Mouse (Mus musculus) macrophage (primary cell): ENCODE data around the gene Trmt1l. TPM values are rescaled to one million over a fixed set of nuclear protein-coding genes. Genes with fewer than 3 reads are reported as not detected.
A peak's percentile ranks its signal among the peaks of the same experiment; 100 is the strongest.

ENCODE experiments used
- H3K27ac ChIP-seq: fragments of 350-480 bp; formaldehyde crosslinking; 2 replicates; pipeline ENCODE4 v1.9.0; 2021
- H3K36me3 ChIP-seq: fragments of 350-480 bp; formaldehyde crosslinking; 2 replicates; pipeline ENCODE4 v1.9.0; 2021; ENCODE audit errors: inconsistent target
- H3K4me3 ChIP-seq: fragments of 350-480 bp; formaldehyde crosslinking; 2 replicates; pipeline ENCODE4 v1.9.0; 2021; ENCODE audit errors: inconsistent target
- H3K79me2 ChIP-seq: fragments of 350-480 bp; formaldehyde crosslinking; 2 replicates; pipeline ENCODE4 v1.9.0; 2021; ENCODE audit errors: inconsistent target
- WGBS: methylation state at CpG from one replicate; pipeline ENCODE4 v1.1.7; 2026; ENCODE audit warnings: inconsistent platforms; ENCODE audit not compliant: missing documents; 5-methylcytosine and 5-hydroxymethylcytosine counted together
- polyA plus RNA-seq: library from polyadenylated mRNA; stranded (reverse); fragments of 250-400 nt; gene quantifications from 3 replicates; pipeline ENCODE4 v1.2.4, GENCODE M21; 2018; ENCODE audit warnings: inconsistent platforms
- total RNA-seq, 78 experiments: library from RNA; depleted of rRNA; stranded (reverse); fragments of 250-400 nt; gene quantifications; 1 replicate in 9 of 78; 2 replicates in 24 of 78; 3 replicates in 43 of 78; 4 replicates in 2 of 78; pipeline ENCODE4 v1.2.4; 2018; ENCODE audit warnings: inconsistent platforms in 56 of 78

Trmt1l gene
- total RNA-seq (2018; cell fraction: chromatin; rRNA removed) = 100 to 1,000 TPM in 12 of 26 experiments, 10 to 100 TPM in 14; 45.6 to 162 (median 98.2) TPM
- 10 to 100 TPM; 11.8 to 27.5 (median 21.2) TPM for total RNA-seq (2018; cell fraction: cytosol; rRNA removed)
- 100 to 1,000 TPM in 3 of 26 experiments, 10 to 100 TPM in 23; 44.1 to 145 (median 65.4) TPM for total RNA-seq (2018; cell fraction: nucleus; rRNA removed)
- 22.5 to 28.2 TPM (median 26.3 TPM) in 3 replicates for polyA plus RNA-seq

DNA sequence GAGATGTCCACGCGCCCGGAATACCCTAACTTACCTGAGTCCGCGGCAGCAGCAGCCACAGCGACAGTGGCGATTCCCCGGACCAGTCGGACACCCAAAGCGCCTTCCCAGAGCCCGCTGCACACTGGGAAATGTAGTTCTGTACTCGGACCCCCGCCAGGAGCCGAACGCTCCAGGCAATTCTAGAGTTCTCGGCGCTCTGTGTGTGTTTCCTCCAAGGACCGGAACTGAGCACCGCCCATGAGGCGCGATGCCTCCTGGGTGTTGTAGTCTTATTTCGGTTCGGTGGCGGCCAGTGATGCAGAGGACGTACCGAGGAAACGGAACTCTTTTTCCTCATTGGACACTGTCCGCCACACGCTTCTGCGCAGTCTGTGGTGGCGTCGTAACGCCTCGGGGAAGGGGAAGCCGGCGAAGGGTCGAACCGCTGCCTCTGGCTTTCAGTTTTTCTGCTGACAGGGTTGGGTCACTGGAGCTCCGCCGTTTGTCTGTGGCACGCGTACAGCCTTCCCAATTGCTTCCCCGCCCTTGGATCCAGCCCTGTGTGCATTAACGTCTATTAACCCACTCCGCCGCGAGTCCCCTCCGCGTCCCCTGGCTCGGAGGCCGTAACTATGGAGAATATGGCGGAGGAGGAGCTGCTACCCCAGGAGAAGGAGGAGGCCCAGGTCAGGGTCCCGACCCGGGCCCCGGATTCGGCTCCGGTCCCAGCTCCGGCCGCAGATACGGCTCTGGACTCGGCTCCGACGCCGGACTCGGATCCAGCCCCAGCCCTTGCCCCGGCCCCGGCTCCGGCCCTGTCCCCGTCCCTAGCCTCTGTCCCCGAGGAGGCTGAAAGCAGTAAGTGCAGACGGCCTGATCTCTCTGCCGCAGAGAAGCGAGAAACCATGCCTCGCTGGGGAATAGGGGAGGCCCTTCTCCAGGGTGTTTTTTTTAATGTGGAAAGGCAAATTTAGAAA is at the start of gene Trmt1l, which contains the start of gene Swt1:
Trmt1l (plus strand) TSS at position 280 of the 959 bp plus-strand sequence.
Swt1 (minus strand) TSS at position 193 of the 959 bp plus-strand sequence.
- WGBS = under 1% methylated on average over 64 of the region's 74 CpGs
- Histone ChIP-seq H3K4me3 (peak within 1 kb of the TSS; percentile 84), H3K36me3 (no peaks in the 10 kb centered on the region; the same call in 1 of the 2 replicates), H3K27ac (peak within 1 kb of the TSS; percentile 89), H3K79me2 (peaks cover 89% of the 10 kb centered on the region)

DNA sequence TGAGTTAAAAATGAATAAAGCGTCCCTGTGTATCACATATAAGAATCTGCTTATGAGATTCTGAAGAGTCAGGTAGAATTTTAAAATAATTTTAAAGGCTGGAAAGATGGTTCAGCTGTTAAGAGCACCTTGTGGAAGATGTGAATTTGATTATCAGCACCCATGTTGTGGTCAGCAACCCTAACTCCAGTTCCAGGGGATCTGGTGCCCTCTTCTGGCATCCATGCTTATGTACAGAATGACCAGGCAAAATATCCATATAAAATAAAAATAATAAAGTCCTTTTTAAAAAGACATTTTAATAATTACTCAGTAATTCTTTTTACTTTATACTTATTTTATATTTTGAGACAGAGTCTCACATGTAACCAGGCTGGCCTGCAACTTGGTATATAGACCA is 38.3 kb upstream of the Trmt1l start:
- H3K36me3 ChIP-seq = peaks cover 30% of the 10 kb centered on the region
- no peak overlapping the region for H3K27ac ChIP-seq
- WGBS = 100% methylated on average over 1 of the region's 1 CpGs
- no peaks in the 10 kb centered on the region for H3K79me2 ChIP-seq
- no peak overlapping the region for H3K4me3 ChIP-seq

DNA sequence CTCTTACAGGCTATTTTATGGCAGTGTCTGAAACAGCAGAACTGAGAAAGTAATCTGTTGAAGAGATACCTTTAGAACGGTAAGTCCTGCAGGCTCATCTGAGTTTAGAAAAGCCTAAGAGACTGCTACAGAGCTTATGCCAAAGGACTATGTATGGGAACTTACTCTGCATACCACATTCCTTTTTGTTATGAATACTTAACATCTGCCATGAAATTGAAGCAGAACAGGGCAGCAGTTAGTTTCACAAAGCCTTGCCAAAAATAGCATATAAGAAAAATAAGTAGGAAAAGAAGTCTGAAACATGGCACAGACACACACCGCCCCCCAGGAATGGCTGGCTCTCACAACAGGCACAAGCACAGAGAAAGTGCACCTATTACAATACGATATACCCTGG is 18.5 kb upstream of the Trmt1l start:
- WGBS = 92% methylated on average over 3 of the region's 3 CpGs

DNA sequence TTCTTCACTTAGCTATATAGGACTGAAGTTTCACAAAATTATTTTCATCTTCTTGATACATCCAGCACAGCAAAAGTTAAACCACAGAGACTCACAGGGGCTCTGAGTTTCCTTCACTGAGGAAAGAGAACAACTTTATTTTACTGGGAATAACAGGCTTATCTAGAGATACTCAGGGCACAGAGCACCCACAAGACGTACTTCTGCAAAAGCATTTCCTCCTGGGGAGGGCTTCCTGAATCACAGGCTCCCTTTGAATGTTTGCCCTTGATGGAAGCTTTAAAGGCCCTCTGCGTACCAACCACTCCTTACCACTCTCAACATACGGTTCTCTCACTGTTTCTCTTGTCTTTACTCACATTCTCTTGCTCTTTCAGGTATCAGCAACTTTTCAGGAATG is 6.2 kb upstream of the Trmt1l start:
- WGBS = 4% methylated on average over 3 of the region's 3 CpGs
- H3K36me3 ChIP-seq = peaks cover 18% of the 10 kb centered on the region
- no peak overlapping the region for H3K27ac ChIP-seq
- H3K4me3 ChIP-seq = no peak overlapping the region
- H3K79me2 ChIP-seq = peaks cover 39% of the 10 kb centered on the region

More for the DNA sequence above, 18.5 kb upstream of the Trmt1l start:
- Histone ChIP-seq H3K4me3 (no peak overlapping the region), H3K27ac (no peak overlapping the region), H3K36me3 (peaks cover 30% of the 10 kb centered on the region), H3K79me2 (no peaks in the 10 kb centered on the region)

DNA sequence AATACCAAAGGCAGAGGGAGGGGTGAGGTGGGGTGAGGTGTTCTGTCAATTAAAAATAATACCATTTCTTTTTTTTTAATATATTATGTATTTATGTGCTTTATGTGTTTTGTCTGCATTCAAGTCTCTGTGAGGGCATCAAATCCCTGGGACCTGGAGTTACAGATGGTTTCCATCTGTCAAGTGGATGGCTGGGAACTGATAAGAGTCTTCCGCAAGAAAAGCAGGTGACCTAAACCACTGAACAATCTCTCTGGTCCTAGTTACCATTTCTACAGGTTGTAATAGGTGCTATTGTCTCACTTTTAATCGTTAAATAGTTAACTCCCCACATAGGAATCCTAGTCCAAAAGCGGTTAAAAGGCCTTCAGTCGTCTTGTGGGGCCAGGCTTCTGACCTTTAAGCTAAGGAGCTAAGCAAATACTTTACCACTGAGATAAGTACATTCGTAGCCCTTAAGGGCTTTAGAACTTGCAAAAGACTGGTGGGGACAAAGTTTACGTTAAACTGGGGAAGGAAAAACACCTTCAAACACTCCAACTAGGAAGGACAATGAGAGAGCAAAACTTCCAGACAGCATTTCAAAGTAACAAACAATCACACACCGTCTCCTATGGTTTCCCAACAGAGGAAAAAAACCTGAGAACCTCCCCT is 1.3 kb upstream of the Trmt1l start:
- 60% methylated on average over 7 of the region's 7 CpGs for WGBS

DNA sequence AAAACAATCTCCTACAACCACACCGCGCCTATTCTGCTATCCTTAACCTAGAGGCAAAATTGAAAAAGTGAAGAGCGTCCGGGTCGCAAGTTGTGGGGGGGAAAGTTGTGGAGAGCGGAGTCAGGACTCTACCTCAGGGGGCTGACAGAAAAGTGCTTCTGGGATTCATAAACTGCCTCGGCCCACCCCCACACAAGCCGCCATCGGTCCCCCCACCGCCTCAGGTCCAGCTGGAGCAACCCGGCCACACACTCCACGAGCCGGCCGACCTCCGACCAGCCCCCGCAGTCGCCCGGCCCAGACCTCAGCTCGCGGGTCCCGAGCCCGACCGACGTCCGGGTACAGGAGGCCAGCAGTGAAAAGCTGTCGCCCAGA is 467 bp upstream of the Trmt1l start:
- H3K4me3 ChIP-seq = peak overlapping the region; percentile 84
- WGBS = under 1% methylated on average over 26 of the region's 26 CpGs
- peaks cover 85% of the 10 kb centered on the region for H3K79me2 ChIP-seq
- H3K27ac ChIP-seq = peak overlapping the region; percentile 89; the same call in 1 of the 2 replicates
- H3K36me3 ChIP-seq = no peaks in the 10 kb centered on the region

More for the DNA sequence above, 1.3 kb upstream of the Trmt1l start:
- Histone ChIP-seq H3K79me2 (peaks cover 77% of the 10 kb centered on the region), H3K4me3 (peak overlapping the region; percentile 84), H3K36me3 (no peaks in the 10 kb centered on the region), H3K27ac (no peak overlapping the region)

DNA sequence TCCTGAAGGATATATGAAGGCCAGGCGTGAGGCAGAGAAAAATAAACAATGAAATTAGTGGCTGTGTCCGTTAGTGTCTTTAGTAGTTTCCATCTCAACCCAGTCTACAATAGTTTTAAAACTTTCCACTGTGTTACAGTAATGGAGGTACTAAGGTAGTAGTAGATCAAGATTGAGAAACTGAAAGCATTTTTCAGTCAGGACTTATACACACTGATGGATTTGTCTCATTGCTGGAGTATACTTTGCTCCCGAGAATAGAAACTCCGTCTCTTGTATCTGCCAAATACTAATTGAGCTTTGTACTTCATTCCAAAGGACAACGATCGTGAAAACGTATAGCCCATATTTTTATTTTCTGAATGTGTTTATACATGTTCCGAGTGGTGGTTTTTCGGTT is 974 bp downstream of the Trmt1l start:
- Histone ChIP-seq H3K36me3 (peaks cover 2% of the 10 kb centered on the region; the same call in 1 of the 2 replicates), H3K27ac (peak overlapping the region; percentile 89), H3K4me3 (peak overlapping the region; percentile 84), H3K79me2 (peaks cover 81% of the 10 kb centered on the region)
- 28% methylated on average over 9 of the region's 9 CpGs for WGBS

DNA sequence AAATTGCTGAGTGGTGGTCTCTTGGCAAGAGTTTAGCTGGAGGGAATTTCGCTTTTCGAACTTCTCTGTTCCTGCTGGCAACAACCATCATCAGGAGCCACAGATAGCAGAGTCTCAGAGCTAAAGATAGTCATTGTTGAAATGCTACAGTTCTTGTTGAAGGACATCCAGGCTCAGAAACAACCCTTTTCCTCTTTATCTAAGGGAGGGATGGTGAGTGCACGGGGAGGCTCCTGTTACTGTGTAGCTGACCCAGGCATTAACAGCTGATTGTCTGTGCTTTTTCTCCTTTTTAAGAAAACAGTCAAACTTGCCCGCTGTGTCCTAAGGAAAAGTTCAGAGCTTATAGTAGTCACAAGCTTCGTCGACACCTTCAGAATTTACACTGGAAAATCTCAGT is 7.1 kb downstream of the Trmt1l start:
- Histone ChIP-seq H3K27ac (no peak overlapping the region), H3K4me3 (no peak overlapping the region), H3K36me3 (peaks cover 58% of the 10 kb centered on the region), H3K79me2 (peaks cover 30% of the 10 kb centered on the region)
- WGBS = 95% methylated on average over 6 of the region's 6 CpGs

DNA sequence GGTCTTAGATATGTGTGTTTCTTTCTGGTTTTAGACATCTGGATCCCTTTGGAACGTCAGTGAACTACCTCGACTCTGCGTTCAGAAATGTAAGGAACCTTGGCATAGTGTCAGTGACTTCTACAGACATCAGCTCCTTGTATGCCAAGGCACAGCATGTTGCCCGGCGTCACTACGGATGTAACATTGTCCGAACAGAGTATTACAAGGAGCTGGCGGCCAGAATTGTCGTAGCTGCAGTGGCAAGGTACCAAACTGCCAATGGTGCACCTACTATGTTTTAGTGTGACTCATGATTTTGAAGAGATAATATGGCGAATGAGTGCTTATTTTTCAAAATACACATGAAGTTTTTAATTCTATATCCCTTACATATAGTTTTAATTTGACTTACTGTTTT is 21.5 kb downstream of the Trmt1l start:
- H3K36me3 ChIP-seq = peaks cover 73% of the 10 kb centered on the region
- WGBS = 93% methylated on average over 10 of the region's 10 CpGs

DNA sequence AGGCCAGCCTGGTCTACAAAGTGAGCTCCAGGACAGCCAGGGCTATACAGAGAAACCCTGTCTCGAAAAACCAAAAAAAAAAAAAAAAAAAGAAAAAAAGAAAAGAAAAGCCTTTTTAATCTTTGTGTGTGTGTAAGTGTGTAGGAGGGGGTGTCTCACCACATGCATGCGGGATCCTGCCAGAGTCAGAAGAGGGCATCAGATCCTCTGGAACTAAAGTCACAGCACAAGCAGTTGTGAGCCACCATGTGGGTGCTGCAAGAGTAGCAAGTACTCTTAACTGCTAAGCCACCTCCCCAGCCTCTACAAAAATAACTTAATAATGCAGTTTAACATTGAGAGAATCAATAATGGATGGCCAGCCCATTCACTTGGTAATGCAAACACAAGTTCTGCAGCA is 22.5 kb downstream of the Trmt1l start:
- H3K4me3 ChIP-seq = no peak overlapping the region
- no peaks in the 10 kb centered on the region for H3K79me2 ChIP-seq
- H3K36me3 ChIP-seq = peaks cover 63% of the 10 kb centered on the region
- no peak overlapping the region for H3K27ac ChIP-seq
- 91% methylated on average over 1 of the region's 2 CpGs for WGBS

More for the DNA sequence above, 21.5 kb downstream of the Trmt1l start:
- H3K79me2 ChIP-seq = no peaks in the 10 kb centered on the region
- H3K4me3 ChIP-seq = no peak overlapping the region
- H3K27ac ChIP-seq = no peak overlapping the region

DNA sequence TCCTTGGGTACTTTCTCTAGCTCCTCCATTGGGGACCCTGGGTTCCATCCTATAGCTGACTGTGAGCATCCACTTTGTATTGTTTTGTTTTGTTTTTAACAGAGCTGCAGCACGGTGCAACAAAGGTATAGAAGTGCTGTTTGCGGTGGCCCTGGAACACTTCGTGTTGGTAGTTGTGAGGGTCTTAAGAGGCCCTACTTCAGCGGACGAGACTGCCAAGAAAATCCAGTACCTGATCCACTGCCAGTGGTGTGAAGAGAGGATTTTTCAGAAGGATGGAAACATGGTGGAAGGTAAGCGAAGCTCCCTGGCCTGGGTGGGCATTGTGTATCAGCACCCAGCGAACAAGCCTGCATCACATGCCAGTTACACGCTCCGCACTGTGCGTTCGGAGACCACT is 23.6 kb downstream of the Trmt1l start:
- WGBS = 98% methylated on average over 11 of the region's 11 CpGs
- Histone ChIP-seq H3K79me2 (no peaks in the 10 kb centered on the region), H3K27ac (no peak overlapping the region), H3K36me3 (peaks cover 58% of the 10 kb centered on the region), H3K4me3 (no peak overlapping the region)

DNA sequence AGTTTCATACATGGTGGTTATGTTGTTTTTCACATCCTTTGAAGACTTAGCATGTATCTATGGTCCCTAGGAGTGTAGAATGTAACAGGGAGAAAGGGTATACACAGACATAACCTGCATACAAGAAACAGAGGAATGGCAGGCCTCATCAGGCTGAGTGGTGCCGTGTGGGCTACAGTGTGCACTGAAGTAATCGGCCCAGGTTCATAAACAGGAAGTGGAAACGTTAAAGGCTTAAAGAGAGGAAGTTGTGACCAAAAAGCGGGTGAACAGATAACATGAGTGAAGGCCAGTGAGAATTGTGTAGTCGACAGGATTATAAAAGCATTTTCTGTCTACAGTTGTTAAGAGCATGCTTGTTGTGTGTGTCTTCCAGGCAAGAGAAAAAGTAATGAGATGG is 28.7 kb downstream of the Trmt1l start:
- H3K36me3 ChIP-seq = peaks cover 46% of the 10 kb centered on the region
- no peaks in the 10 kb centered on the region for H3K79me2 ChIP-seq
- WGBS = 9% methylated on average over 5 of the region's 5 CpGs
- no peak overlapping the region for H3K4me3 ChIP-seq
- no peak overlapping the region for H3K27ac ChIP-seq

DNA sequence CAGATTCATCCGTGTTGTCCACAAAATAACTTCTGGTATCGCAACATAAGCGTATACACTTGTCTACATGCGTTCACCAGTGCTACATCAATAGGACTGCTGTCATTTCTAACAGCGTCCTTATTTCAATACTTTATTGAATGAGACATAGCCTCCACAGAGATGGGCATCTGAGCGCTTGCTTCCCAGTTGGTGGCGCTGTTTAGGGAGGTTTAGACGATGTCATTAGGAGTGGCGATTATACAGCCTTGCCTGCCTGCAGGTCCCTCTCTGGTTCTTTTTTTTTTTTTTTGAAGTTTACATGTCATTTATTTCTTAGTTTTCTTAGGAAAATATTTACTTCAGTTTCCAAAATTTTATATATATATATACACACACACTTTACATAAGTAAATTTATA is 32.9 kb downstream of the Trmt1l start:
- Histone ChIP-seq H3K27ac (no peak overlapping the region), H3K36me3 (peaks cover 30% of the 10 kb centered on the region), H3K4me3 (no peak overlapping the region), H3K79me2 (no peaks in the 10 kb centered on the region)
- WGBS = 94% methylated on average over 9 of the region's 9 CpGs

DNA sequence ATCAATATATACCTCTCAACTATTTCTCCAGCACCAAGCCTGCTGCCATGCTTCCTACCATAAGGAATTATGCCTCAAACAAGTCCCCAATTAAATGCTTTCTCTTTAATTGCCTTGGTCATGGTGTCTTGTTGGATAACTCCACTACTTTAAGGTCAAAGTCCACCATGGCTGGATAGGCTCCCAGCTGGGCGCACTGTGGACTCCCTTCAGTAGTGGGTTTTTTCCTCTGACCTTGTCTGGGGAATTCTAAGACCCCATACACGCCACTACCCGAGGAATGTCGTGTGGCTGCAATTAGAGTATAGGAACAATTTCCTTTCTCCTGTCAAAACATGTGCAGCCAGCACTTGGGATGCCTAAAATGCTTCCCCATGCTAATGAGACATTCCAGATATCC is 36.6 kb downstream of the Trmt1l start:
- H3K4me3 ChIP-seq = no peak overlapping the region
- 84% methylated on average over 4 of the region's 4 CpGs for WGBS
- no peak overlapping the region for H3K27ac ChIP-seq
- H3K36me3 ChIP-seq = peaks cover 6% of the 10 kb centered on the region; the same call in 1 of the 2 replicates
- H3K79me2 ChIP-seq = no peaks in the 10 kb centered on the region
